Mouse (Mus musculus) liver, embryonic 14 days (tissue): ENCODE measurements around the gene Sumo1. TPM values are rescaled to one million over a fixed set of nuclear protein-coding genes. Genes with fewer than 3 reads are reported as not detected.

Experiments
- polyA plus RNA-seq: library from polyadenylated mRNA; depleted of rRNA; stranded (reverse); fragments of >200 nt; gene quantifications from 2 replicates; pipeline ENCODE4 v1.2.3, GENCODE M21; 2012; rRNA removed

Gene Sumo1
- 50.2 and 56.4 TPM in 2 replicates for polyA plus RNA-seq

DNA sequence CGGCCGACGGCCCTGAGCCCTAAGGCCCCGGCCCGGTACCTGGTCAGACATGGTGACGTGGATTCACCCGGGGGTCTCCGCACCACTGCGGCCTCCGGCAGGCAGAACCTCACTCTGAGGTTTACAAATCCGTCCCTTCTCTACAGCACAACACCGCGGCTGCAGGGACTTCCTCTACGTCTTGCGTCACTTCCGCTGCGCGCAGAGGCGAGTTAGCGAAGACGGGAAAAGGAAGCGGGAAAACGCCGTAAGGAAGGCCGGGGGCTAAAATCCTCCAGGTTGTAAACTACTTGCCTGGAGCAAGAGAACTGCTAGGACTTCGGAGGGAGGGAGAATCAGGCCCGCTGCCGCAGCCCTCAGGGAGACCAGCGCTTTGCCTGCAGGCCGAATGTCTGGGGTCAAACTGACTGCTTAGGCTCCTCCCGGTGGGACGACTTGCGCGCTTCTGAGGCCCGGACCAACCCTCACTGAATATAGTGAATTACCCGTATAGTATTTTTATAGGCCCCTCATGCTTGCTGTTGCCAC is at the start of gene Sumo1:
Sumo1 (minus strand) TSS at position 194 of the 528 bp plus-strand sequence.

DNA sequence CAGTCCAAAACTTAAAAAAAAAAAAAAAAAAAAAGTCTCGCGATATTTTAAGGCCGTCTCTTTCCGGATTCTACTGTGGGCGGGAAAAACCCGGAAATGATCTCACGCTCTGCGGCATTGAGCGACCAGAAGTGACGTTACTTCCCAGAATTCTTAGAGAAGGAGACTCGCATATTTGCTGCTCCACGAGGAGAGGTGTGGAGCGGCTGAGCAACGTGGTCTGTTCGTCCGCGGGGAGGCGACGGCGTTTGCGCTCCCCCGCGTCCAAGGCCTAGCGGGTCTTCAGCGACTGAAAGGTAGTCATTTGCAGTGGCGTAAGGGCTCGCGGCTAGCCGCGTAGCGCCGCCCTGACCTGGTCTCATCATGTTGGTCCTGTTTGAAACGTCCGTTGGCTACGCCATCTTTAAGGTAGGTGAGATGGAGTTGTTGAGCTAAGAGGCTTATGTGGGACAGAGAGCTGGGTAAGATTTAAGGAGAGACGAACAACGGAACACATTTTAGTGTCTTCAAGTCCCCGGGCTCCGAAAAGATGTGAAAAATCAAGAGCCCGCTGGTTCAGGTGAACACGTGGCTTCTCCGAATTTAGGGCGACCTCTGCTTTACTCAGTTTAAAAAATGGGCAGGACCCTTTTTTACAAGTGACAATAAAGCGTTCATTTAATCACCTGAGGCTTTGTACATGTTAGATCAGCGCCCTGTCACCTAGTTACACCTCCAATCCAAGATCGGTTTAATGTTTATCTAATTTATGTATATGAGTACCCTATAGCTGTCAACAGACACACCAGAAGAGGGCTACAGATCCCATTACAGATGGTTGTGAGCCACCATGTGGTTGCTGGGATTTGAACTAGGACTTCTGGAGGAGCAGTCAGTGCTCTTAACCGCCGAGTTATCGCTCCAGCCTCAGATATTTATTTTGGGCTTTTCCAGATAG is 14.5 kb upstream of the Sumo1 start, which contains the start of gene Nop58:
Nop58 (plus strand) TSS at position 153 of the 937 bp plus-strand sequence.

Other genes starting within 250 kb of the Sumo1 start
- 2.6 TPM in 2 replicates for gene Fzd7, start 188.4 kb downstream of the Sumo1 start, polyA plus RNA-seq
- 0.02 and 0.03 TPM in 2 replicates for gene Gm973, start 154.6 kb downstream of the Sumo1 start, polyA plus RNA-seq
- 90.8 and 97.0 TPM in 2 replicates for gene Nop58, start 14.1 kb upstream of the Sumo1 start, polyA plus RNA-seq
- gene Bmpr2, start 92.6 kb upstream of the Sumo1 start, polyA plus RNA-seq, result 1.1 and 1.3 TPM in 2 replicates
- 2.9 and 3.3 TPM in 2 replicates for gene Fam117b, start 242.2 kb upstream of the Sumo1 start, polyA plus RNA-seq